13 mouse cellular contexts compared by ENCODE assay signal in genomic region chr5:66384806-66385446, GRCm38 (mm10).
DNase-seq lines count a peak whose midpoint lies in the region; ATAC-seq and TF ChIP-seq lines count a peak whose summit lies in the region.
"Had no signal": no experiment of that assay in that cellular context is flagged by ENCODE, and none has a peak within 500 bp of the region (broad histone marks: within the 10 kb centered on the region; RNA-seq: fewer than 3 reads in every experiment).

No protein-coding gene starts in this region.

- no peak overlapping the region for H3K27ac ChIP-seq in forebrain, postnatal 0 days (ENCODE audit: low read depth, low read length)
- no peak overlapping the region for H3K27ac ChIP-seq in forebrain, embryonic 16.5 days (ENCODE audit: low read length)
- H3K27ac ChIP-seq: heart, embryonic 15.5 days; kidney, postnatal 0 days; limb, embryonic 12.5 days; liver, embryonic 15.5 days; stomach, embryonic 15.5 days had no signal

- H3K27me3 ChIP-seq in forebrain, postnatal 0 days (ENCODE audit: insufficient read depth, low read length): no peaks in the 10 kb centered on the region
- no peaks in the 10 kb centered on the region for H3K27me3 ChIP-seq in forebrain, embryonic 16.5 days (replicated peaks; ENCODE audit: control insufficient read depth, insufficient read depth, low read length)
- H3K27me3 ChIP-seq: heart, embryonic 15.5 days; liver, embryonic 15.5 days; stomach, embryonic 15.5 days had no signal

- no peak overlapping the region for H3K4me3 ChIP-seq in forebrain, postnatal 0 days (ENCODE audit: low read depth, low read length)
- no peak overlapping the region for H3K4me3 ChIP-seq in forebrain, embryonic 16.5 days (replicated peaks; ENCODE audit: low read length)
- H3K4me3 ChIP-seq: heart, embryonic 15.5 days; limb, embryonic 12.5 days; liver, embryonic 15.5 days; stomach, embryonic 15.5 days had no signal

- H3K4me1 ChIP-seq in forebrain, postnatal 0 days (ENCODE audit: insufficient read depth): no peaks in the 10 kb centered on the region
- peaks cover 4% of the 10 kb centered on the region; the same call in 1 of the 2 replicates for H3K4me1 ChIP-seq in forebrain, embryonic 16.5 days (replicated peaks; ENCODE audit: control insufficient read depth, insufficient read depth, low read length)
- H3K4me1 ChIP-seq: heart, embryonic 15.5 days; liver, embryonic 15.5 days; stomach, embryonic 15.5 days had no signal

- DNase-seq in forebrain, postnatal 0 days: no peak
- DNase-seq in layer of hippocampus, adult 11-12 months (ENCODE audit: low spot score): peak; percentile 31
- no peak for DNase-seq in layer of hippocampus, postnatal 25 days (ENCODE audit: extremely low spot score in 1 of 2, low spot score in 1 of 2)
- peak; percentile 40 for DNase-seq in NIH3T3 (ENCODE audit: low read depth)
- DNase-seq in cerebellum, postnatal 25 days: peak; percentile 18 to 48
- no peak for DNase-seq in urinary bladder, postnatal 14 days (ENCODE audit: low spot score)
- no peak for DNase-seq in kidney, postnatal 25 days

- no peaks in the 10 kb centered on the region for H3K36me3 ChIP-seq in forebrain, postnatal 0 days (ENCODE audit: insufficient read depth)
- H3K36me3 ChIP-seq in forebrain, embryonic 16.5 days (ENCODE audit: control insufficient read depth, insufficient read depth): no peaks in the 10 kb centered on the region
- H3K36me3 ChIP-seq: heart, embryonic 15.5 days; liver, embryonic 15.5 days; stomach, embryonic 15.5 days had no signal

- TF ChIP-seq CTCF in forebrain, postnatal 0 days (IDR thresholded peaks at IDR 0.05; ENCODE audit: low read depth): no peak

- H3K9me3 ChIP-seq in forebrain, postnatal 0 days (ENCODE audit: low read length): no peaks in the 10 kb centered on the region
- no peaks in the 10 kb centered on the region for H3K9me3 ChIP-seq in forebrain, embryonic 16.5 days (ENCODE audit: control insufficient read depth, low read length)
- H3K9me3 ChIP-seq: heart, embryonic 15.5 days; limb, embryonic 12.5 days; liver, embryonic 15.5 days; stomach, embryonic 15.5 days had no signal

- H3K4me2 ChIP-seq in forebrain, postnatal 0 days (ENCODE audit: low read depth): no peak overlapping the region
- no peak overlapping the region for H3K4me2 ChIP-seq in forebrain, embryonic 16.5 days (ENCODE audit: low read length)
- H3K4me2 ChIP-seq: heart, embryonic 15.5 days; limb, embryonic 12.5 days; liver, embryonic 15.5 days; stomach, embryonic 15.5 days had no signal

- H3K9ac ChIP-seq in forebrain, postnatal 0 days: no peak overlapping the region
- no peak overlapping the region for H3K9ac ChIP-seq in forebrain, embryonic 16.5 days (replicated peaks; ENCODE audit: low read depth, low read length)
- H3K9ac ChIP-seq: heart, embryonic 15.5 days; limb, embryonic 12.5 days; liver, embryonic 15.5 days; stomach, embryonic 15.5 days had no signal

- WGBS in forebrain, postnatal 0 days: 57% methylated on average over 6 of the region's 6 CpGs
- 71% methylated on average over 6 of the region's 6 CpGs for WGBS in forebrain, embryonic 16.5 days

- ATAC-seq in forebrain, postnatal 0 days: peak; percentile 47
- ATAC-seq in forebrain, embryonic 16.5 days: no peak

Comparison
In these comparisons a context has a peak if more than half of its experiments do, and no peak if none do; other contexts are left out.
1. DNase-seq: peak in layer of hippocampus, adult 11-12 months (single experiment), NIH3T3 (single experiment) and cerebellum, postnatal 25 days (2 of 2); none in forebrain, postnatal 0 days (single experiment), layer of hippocampus, postnatal 25 days (0 of 2), urinary bladder, postnatal 14 days (single experiment) and kidney, postnatal 25 days (0 of 2).